Mouse (Mus musculus): Measurements from ENCODE around the gene Cldn5.

Cldn5 gene

GRCm38 (mm10) chr16:18776556-18777100 lies at the start of gene Cldn5:
Gene Cldn5 (plus strand): TSS chr16:18776847.
- DNase-seq (ENCODE audit: low spot score in 2 of 2), result no peak

- no peak for DNase-seq (ENCODE audit: low spot score in 2 of 2)
Measured at GRCm38 (mm10) chr16:18727536-18728499, 48.8 kb upstream of the Cldn5 start.

GRCm38 (mm10) chr16:18729185-18729584 lies 47.5 kb upstream of the Cldn5 start:
- no peak for DNase-seq (ENCODE audit: low spot score in 2 of 2)

- no peak for DNase-seq (ENCODE audit: low spot score in 2 of 2)
Measured at GRCm38 (mm10) chr16:18730640-18731039, 46.0 kb upstream of the Cldn5 start.

GRCm38 (mm10) chr16:18733100-18733956 lies 43.3 kb upstream of the Cldn5 start:
- DNase-seq (ENCODE audit: low spot score in 2 of 2), result no peak

- DNase-seq (ENCODE audit: low spot score in 2 of 2), result no peak
Measured at GRCm38 (mm10) chr16:18738303-18738702, 38.3 kb upstream of the Cldn5 start.

GRCm38 (mm10) chr16:18746268-18747122 lies 30.2 kb upstream of the Cldn5 start:
- DNase-seq (ENCODE audit: low spot score in 2 of 2), result no peak

- DNase-seq (ENCODE audit: low spot score in 2 of 2), result no peak
Measured at GRCm38 (mm10) chr16:18751101-18751500, 25.5 kb upstream of the Cldn5 start.

- no peak for DNase-seq (ENCODE audit: low spot score in 2 of 2)
Measured at GRCm38 (mm10) chr16:18751885-18752499, 24.7 kb upstream of the Cldn5 start.

GRCm38 (mm10) chr16:18761734-18762133 lies 14.9 kb upstream of the Cldn5 start:
- DNase-seq (ENCODE audit: low spot score in 2 of 2), result no peak

- DNase-seq (ENCODE audit: low spot score in 2 of 2), result no peak
Measured at GRCm38 (mm10) chr16:18762960-18763359, 13.7 kb upstream of the Cldn5 start.

- DNase-seq (ENCODE audit: low spot score in 2 of 2), result no peak
Measured at GRCm38 (mm10) chr16:18766390-18766789, 10.3 kb upstream of the Cldn5 start.

GRCm38 (mm10) chr16:18769501-18769900 lies 7.1 kb upstream of the Cldn5 start:
- no peak for DNase-seq (ENCODE audit: low spot score in 2 of 2)

- DNase-seq (ENCODE audit: low spot score in 2 of 2), result no peak
Measured at GRCm38 (mm10) chr16:18773936-18774335, 2.7 kb upstream of the Cldn5 start.

- no peak for DNase-seq (ENCODE audit: low spot score in 2 of 2)
Measured at GRCm38 (mm10) chr16:18775621-18776555, 759 bp upstream of the Cldn5 start.

- DNase-seq (ENCODE audit: low spot score in 2 of 2), result no peak
Measured at GRCm38 (mm10) chr16:18777101-18778080, 744 bp downstream of the Cldn5 start.

- no peak for DNase-seq (ENCODE audit: low spot score in 2 of 2)
Measured at GRCm38 (mm10) chr16:18778461-18778860, 1.8 kb downstream of the Cldn5 start.

- DNase-seq (ENCODE audit: low spot score in 2 of 2), result no peak
Measured at GRCm38 (mm10) chr16:18781810-18782209, 5.2 kb downstream of the Cldn5 start.

Measured in right cerebral cortex, postnatal 10 days (tissue).